Mouse (Mus musculus): Measurements from ENCODE around the gene Fam118a. TPM values are rescaled to one million over a fixed set of nuclear protein-coding genes. Genes with fewer than 3 reads are reported as not detected.

Fam118a gene
- polyA plus RNA-seq, 1 experiment, result 7.0 TPM

DNA sequence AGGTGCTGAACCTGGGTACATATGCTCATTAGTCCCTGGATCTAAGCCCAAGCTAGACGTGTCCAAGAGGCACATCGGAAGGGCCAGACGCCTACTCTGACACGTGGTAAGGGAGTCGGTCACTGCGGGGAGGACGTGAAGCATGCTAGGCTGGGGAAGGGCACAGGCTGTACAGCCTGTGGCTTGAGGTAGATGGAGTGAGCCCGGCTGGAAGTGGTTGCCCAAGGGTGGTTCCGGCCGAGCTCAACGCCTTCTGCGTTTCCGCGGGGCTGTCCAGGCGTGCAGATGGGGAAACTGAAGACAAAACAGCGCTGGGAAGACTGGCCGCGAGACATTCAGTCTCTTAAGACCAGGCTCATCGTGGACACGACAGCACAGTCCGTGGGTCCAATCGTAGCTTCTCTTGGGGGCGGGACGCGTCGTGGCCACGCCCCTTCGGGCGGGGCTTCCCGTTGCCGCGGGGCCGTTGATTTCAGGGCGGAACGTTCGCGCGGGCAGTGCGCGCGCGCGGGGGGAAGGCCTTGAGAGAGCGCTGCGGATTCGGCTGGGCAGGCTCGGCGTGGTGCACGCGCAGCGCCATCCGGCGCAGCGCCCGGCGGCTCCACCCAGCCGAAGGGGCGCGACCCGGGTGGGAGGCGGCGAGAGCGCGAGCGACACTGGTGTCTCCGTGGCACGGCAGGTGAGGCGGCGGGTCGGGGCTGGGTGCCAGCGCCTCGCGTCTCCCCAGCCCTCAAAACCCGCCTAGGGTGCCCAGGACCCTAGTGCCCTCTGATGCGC, 8.0 kb downstream of the Fam118a start:
- peak; percentile 98 for DNase-seq
- TF ChIP-seq POLR2A (IDR thresholded peaks at IDR 0.05; ENCODE audit: borderline replicate concordance, extremely low read depth, low read depth, low read length) (peak; percentile 46; the same call in 1 of the 2 replicates), CTCF (IDR thresholded peaks at IDR 0.05; ENCODE audit: insufficient read depth, low read length) (no peak)
- peak overlapping the region; percentile 84 for H3K4me3 ChIP-seq (replicated peaks; ENCODE audit: extremely low read depth, low read depth, low read length)
- peaks cover 2% of the 10 kb centered on the region for H3K4me1 ChIP-seq (ENCODE audit: control insufficient read depth, insufficient read depth, low read length)
- WGBS, result under 1% methylated on average over 69 of the region's 75 CpGs

DNA sequence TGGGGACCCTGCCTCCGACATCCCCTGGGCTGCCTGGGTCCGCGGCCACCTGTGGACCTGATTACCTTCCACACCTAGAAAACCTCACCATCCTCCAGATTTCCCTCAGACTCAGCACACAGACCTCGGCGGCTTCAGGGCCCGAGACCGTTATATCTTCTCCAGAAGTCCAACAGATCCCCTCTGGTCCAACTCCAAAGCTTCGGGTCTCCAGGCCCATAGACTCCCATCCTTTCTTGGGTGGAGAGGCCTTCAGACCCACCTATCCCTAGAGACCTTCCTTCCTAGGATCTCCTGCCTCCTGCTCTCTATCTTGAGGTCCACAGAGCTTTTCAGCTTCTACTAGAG, 8.6 kb downstream of the Fam118a start:
- H3K4me3 ChIP-seq (replicated peaks; ENCODE audit: extremely low read depth, low read depth, low read length), result peak overlapping the region; percentile 84
- TF ChIP-seq CTCF (IDR thresholded peaks at IDR 0.05; ENCODE audit: insufficient read depth, low read length) (no peak), POLR2A (IDR thresholded peaks at IDR 0.05; ENCODE audit: borderline replicate concordance, extremely low read depth, low read depth, low read length) (no peak)
- H3K4me1 ChIP-seq (ENCODE audit: control insufficient read depth, insufficient read depth, low read length), result peaks cover 4% of the 10 kb centered on the region
- no peak for DNase-seq
- WGBS, result 1% methylated on average over 8 of the region's 8 CpGs

DNA sequence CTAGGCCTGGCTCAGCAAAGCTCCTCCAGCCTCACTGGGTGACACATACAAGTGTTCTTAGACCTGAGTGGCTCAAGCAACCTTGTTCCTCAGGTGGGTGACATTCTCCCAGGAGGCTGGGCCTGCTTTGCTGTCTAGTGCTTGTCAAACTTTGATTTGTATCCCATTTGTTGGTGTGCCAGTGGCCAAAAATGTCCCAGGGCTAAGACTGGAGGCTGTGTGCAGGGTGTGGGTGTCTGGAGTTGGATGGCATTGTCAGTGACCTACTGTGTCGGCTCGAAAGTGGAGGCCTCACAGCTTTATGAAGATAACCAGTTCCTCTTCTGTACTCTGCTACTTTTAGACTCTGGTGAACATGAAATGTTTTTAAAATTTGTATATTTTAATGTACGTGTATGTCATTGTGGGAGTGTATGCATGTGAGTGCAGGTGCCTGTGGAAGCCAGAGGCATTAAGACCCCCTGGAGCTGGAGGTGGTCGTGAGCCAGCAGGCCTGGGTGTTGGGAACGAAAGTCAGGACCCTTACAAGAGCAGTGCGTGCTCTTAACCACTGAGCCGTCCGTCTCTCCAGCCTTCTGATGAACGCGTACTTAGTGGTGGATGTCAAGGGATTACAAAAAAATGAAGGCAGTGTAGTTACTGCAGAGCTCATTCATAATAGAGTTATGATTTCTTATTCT, 12.9 kb downstream of the Fam118a start:
- DNase-seq, result no peak
- no peak for TF ChIP-seq CTCF (IDR thresholded peaks at IDR 0.05; ENCODE audit: insufficient read depth, low read length)
- Histone ChIP-seq H3K4me1 (ENCODE audit: control insufficient read depth, insufficient read depth, low read length) (peaks cover 4% of the 10 kb centered on the region), H3K4me3 (replicated peaks; ENCODE audit: extremely low read depth, low read depth, low read length) (no peak overlapping the region)
- 71% methylated on average over 10 of the region's 10 CpGs for WGBS

DNA sequence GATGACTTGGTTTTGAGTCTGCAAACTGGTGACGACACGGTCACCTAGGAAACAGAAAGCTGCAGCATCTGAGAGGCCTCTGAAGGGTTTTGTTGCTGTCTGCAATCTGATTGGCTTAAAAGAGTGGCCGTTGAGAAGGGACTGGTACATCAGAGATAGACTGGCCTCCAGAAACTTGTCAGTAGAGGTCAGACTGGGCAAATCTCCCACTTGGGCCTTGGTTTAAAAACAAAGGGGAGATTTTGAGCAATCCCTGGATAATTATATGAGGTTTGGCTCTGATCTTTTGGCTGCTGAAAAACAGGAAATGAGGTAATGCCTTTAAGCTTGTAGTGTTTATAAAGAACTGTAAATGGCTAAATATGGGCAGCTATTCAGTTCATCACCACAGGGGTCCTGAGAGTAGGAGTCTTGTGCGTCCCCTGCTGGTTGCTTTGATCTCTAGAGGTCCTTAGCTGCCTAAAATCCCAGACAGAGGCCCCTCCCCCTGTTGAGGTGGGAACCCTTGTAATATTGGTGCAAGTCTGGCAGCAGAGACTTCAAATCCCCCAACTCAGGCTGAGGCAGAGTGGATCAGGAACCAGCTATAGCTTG, 13.7 kb downstream of the Fam118a start:
- TF ChIP-seq CTCF (IDR thresholded peaks at IDR 0.05; ENCODE audit: insufficient read depth, low read length), result peak; percentile 59
- no peak for TF ChIP-seq POLR2A (IDR thresholded peaks at IDR 0.05; ENCODE audit: borderline replicate concordance, extremely low read depth, low read depth, low read length)
- 10% methylated on average over 4 of the region's 4 CpGs for WGBS
- Histone ChIP-seq H3K4me3 (replicated peaks; ENCODE audit: extremely low read depth, low read depth, low read length) (no peak overlapping the region), H3K4me1 (ENCODE audit: control insufficient read depth, insufficient read depth, low read length) (peaks cover 4% of the 10 kb centered on the region)
- DNase-seq, result peak; percentile 30

DNA sequence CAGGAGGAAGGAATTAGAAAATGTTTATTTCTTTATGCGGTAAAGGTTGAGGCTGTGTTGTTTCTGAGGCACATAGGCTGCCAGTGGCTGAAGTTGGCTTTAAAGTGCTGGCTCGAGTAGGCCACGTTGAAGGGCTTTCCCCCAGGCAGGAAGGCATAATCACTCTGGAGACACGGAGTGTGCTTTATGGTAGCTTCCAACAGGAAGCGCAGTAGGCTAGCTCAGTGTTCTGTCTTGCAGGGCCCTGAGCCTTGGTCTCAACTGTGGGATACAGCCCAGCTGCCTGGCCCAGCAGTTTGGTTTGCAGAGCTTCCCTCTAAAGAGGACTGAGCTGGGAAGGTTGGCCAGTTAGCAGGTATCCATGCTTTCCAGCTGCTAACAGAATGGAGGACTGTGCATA, 14.4 kb downstream of the Fam118a start:
- DNase-seq, result no peak
- Histone ChIP-seq H3K4me3 (replicated peaks; ENCODE audit: extremely low read depth, low read depth, low read length) (no peak overlapping the region), H3K4me1 (ENCODE audit: control insufficient read depth, insufficient read depth, low read length) (peaks cover 4% of the 10 kb centered on the region; the same call in 1 of the 2 replicates)
- WGBS, result 33% methylated on average over 5 of the region's 5 CpGs
- TF ChIP-seq POLR2A (IDR thresholded peaks at IDR 0.05; ENCODE audit: borderline replicate concordance, extremely low read depth, low read depth, low read length), result no peak
- no peak for TF ChIP-seq CTCF (IDR thresholded peaks at IDR 0.05; ENCODE audit: insufficient read depth, low read length)

DNA sequence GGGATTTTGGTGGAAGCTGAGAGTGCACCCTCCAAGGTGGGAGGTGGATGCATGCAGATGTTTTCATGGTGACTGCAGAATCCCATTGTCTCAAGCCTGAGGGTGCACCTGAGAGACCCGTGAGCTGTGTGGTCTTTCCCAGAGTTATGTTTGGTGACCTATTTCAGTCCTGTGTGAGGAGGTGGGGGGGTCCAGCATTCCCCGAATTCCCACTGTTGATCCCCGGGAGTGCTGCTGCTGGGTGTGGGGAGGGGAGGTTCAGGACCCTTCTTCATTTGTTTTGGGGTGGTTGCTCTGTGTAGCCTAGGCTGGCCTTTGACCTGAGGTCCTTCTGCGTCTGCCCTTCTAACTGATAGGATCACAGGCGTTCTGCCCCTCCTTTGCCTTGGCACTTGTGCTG, 15.0 kb downstream of the Fam118a start:
- TF ChIP-seq CTCF (IDR thresholded peaks at IDR 0.05; ENCODE audit: insufficient read depth, low read length), result no peak
- no peak for TF ChIP-seq POLR2A (IDR thresholded peaks at IDR 0.05; ENCODE audit: borderline replicate concordance, extremely low read depth, low read depth, low read length)
- Histone ChIP-seq H3K4me3 (replicated peaks; ENCODE audit: extremely low read depth, low read depth, low read length) (no peak overlapping the region), H3K4me1 (ENCODE audit: control insufficient read depth, insufficient read depth, low read length) (peaks cover 4% of the 10 kb centered on the region; the same call in 1 of the 2 replicates)
- WGBS, result 85% methylated on average over 5 of the region's 5 CpGs
- no peak for DNase-seq

DNA sequence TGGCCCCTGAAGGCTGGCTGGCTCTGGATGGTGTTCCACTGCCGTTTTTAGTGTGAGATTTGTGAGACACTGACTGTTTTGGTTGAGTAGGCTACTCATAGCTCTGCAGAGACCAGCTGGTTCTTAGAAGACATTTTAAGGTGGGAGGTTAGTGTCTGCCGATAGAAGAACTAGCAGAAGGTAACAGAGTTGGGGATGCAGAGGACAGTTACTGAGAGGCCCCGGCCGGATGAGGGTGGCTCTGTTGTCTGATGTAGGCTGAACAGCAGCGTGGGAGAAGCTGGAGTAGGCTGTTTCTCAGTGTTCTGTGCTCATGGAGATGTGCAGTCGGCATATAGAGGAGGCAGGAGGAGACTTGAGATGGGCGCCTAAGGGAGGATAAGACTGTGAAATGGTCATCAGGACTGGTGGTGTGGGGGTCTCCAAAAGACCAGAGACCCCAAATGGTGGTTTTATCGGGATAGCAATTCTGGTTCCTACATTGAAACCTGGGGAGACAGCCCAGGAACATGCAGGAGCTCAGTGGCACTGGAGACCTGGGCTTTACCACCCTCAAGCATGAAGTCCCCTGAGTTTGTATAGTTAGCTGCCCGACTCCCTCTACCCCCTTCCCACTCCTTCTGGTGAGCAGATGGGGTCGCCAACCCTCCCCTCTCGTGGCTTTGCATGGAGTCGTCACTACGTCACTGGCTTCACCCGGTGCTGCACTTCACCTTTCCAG, 17.6 kb downstream of the Fam118a start:
- WGBS, result 90% methylated on average over 14 of the region's 14 CpGs
- TF ChIP-seq CTCF (IDR thresholded peaks at IDR 0.05; ENCODE audit: insufficient read depth, low read length) (no peak), POLR2A (IDR thresholded peaks at IDR 0.05; ENCODE audit: borderline replicate concordance, extremely low read depth, low read depth, low read length) (no peak)
- H3K4me3 ChIP-seq (replicated peaks; ENCODE audit: extremely low read depth, low read depth, low read length), result no peak overlapping the region
- H3K4me1 ChIP-seq (ENCODE audit: control insufficient read depth, insufficient read depth, low read length), result peaks cover 4% of the 10 kb centered on the region; the same call in 1 of the 2 replicates
- DNase-seq, result no peak

DNA sequence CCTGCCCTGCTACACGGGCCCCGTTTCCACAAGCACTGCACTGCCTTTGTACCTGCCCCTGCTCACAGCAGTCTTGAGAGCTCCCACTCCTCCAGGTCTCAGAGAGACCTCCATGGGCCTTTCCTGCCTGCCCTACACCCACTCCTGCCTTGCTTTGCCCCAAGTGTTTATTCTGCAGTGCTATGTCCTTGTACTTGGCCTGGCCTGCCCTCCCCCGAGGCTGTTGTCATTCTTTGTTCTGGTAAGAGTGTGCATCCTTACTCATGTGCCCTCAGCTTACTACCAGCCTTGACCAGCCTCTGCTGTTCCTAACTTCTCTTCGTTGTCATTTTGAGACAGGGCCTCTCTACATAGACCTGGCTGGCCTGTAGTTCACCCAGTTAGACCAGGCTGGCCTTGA, 19.1 kb downstream of the Fam118a start:
- WGBS, result 83% methylated on average over 4 of the region's 4 CpGs
- no peak for TF ChIP-seq CTCF (IDR thresholded peaks at IDR 0.05; ENCODE audit: insufficient read depth, low read length)
- no peak for TF ChIP-seq POLR2A (IDR thresholded peaks at IDR 0.05; ENCODE audit: borderline replicate concordance, extremely low read depth, low read depth, low read length)
- DNase-seq, result no peak
- no peak overlapping the region for H3K4me3 ChIP-seq (replicated peaks; ENCODE audit: extremely low read depth, low read depth, low read length)
- H3K4me1 ChIP-seq (ENCODE audit: control insufficient read depth, insufficient read depth, low read length), result no peaks in the 10 kb centered on the region; the same call in 1 of the 2 replicates

DNA sequence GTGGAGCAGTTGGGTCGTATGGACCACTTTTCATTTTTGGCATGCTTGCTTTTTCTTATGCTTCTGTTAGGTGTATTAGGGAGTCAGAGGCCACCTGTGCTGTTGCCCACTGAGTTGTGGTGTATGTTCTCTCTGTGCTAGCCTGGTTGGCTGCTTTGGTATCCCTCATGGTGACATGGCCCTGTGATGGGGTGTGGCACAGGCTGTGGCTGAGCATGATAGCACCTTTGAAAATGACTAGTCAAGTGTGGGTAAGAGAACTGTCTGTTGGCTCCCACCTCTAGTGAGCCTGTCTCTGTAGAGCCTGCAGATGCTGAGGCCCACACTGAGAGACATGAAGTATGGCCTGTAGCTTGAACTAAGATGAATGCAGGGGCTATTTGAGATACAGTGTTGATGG, 21.0 kb downstream of the Fam118a start:
- 100% methylated on average over 1 of the region's 1 CpGs for WGBS
- TF ChIP-seq CTCF (IDR thresholded peaks at IDR 0.05; ENCODE audit: insufficient read depth, low read length), result no peak
- no peak for TF ChIP-seq POLR2A (IDR thresholded peaks at IDR 0.05; ENCODE audit: borderline replicate concordance, extremely low read depth, low read depth, low read length)
- no peak for DNase-seq
- no peaks in the 10 kb centered on the region for H3K4me1 ChIP-seq (ENCODE audit: control insufficient read depth, insufficient read depth, low read length)
- H3K4me3 ChIP-seq (replicated peaks; ENCODE audit: extremely low read depth, low read depth, low read length), result no peak overlapping the region

Measured in lung, adult 2 months (tissue).